8 mouse cellular contexts compared by ENCODE assay signal in genomic region chr8:10925582-10926517, GRCm38 (mm10).
A peak's percentile ranks its signal among the peaks of the same experiment; 100 is the strongest.
DNase-seq lines count a peak whose midpoint lies in the region; ATAC-seq and TF ChIP-seq lines count a peak whose summit lies in the region.

No protein-coding gene starts in this region.

- H3K27ac ChIP-seq in embryonic facial prominence, embryonic 15.5 days (replicated peaks): peak overlapping the region; percentile 89
- peak overlapping the region; percentile 88 for H3K27ac ChIP-seq in limb, embryonic 14.5 days (replicated peaks; ENCODE audit: low read depth, low read length)

- no peak overlapping the region for H3K4me3 ChIP-seq in C2C12 (ENCODE audit: insufficient read depth, poor library complexity, severe bottlenecking)
- H3K4me3 ChIP-seq in embryonic facial prominence, embryonic 15.5 days (replicated peaks): no peak overlapping the region
- H3K4me3 ChIP-seq in limb, embryonic 14.5 days (replicated peaks; ENCODE audit: low read length): no peak overlapping the region
- H3K4me3 ChIP-seq in lung, adult 2 months (replicated peaks; ENCODE audit: extremely low read depth, low read depth, low read length): no peak overlapping the region

- TF ChIP-seq POLR2A in limb, embryonic 14.5 days (IDR thresholded peaks at IDR 0.05; ENCODE audit: borderline replicate concordance, extremely low read depth, insufficient read depth, insufficient read length): no peak
- TF ChIP-seq POLR2A in lung, adult 2 months (IDR thresholded peaks at IDR 0.05; ENCODE audit: borderline replicate concordance, extremely low read depth, low read depth, low read length): no peak

- peak overlapping the region; percentile 38; the same call in 1 of the 2 replicates for H3K4me2 ChIP-seq in embryonic facial prominence, embryonic 15.5 days (replicated peaks)
- peak overlapping the region; percentile 29 for H3K4me2 ChIP-seq in limb, embryonic 14.5 days (replicated peaks; ENCODE audit: low read depth, low read length, severe bottlenecking)

- H3K4me1 ChIP-seq in embryonic facial prominence, embryonic 15.5 days: peaks cover 65% of the 10 kb centered on the region
- H3K4me1 ChIP-seq in limb, embryonic 14.5 days (ENCODE audit: control insufficient read depth, insufficient read depth, low read length): peaks cover 72% of the 10 kb centered on the region
- peaks cover 7% of the 10 kb centered on the region; the same call in 1 of the 2 replicates for H3K4me1 ChIP-seq in lung, adult 2 months (ENCODE audit: control insufficient read depth, insufficient read depth, low read length)

- H3K9ac ChIP-seq in embryonic facial prominence, embryonic 15.5 days: no peak overlapping the region
- peak overlapping the region; percentile 40; the same call in 1 of the 2 replicates for H3K9ac ChIP-seq in limb, embryonic 14.5 days (ENCODE audit: low read depth, low read length, severe bottlenecking)

- no peaks in the 10 kb centered on the region for H3K9me3 ChIP-seq in embryonic facial prominence, embryonic 15.5 days (replicated peaks)
- H3K9me3 ChIP-seq in limb, embryonic 14.5 days (ENCODE audit: control insufficient read depth, low read length): no peaks in the 10 kb centered on the region

- DNase-seq in 3134 (ENCODE audit: extremely low read depth, insufficient read length, low spot score): peak; percentile 44
- peak; percentile 46 for DNase-seq in limb, embryonic 14.5 days (ENCODE audit: low spot score)
- DNase-seq in thymus, adult 18-20 months: peak; percentile 38 to 62
- DNase-seq in spleen, postnatal 4 days (ENCODE audit: low spot score in 2 of 2): no peak
- DNase-seq in lung, adult 2 months: no peak
- DNase-seq in cerebellum, adult 8-10 months: no peak

- TF ChIP-seq CTCF in C2C12 (IDR thresholded peaks at IDR 0.05; ENCODE audit: control insufficient read depth, insufficient read depth, insufficient read length): no peak
- no peak for TF ChIP-seq CTCF in lung, adult 2 months (IDR thresholded peaks at IDR 0.05; ENCODE audit: insufficient read depth, low read length)

- no peaks in the 10 kb centered on the region for H3K27me3 ChIP-seq in C2C12 (ENCODE audit: control insufficient read depth, insufficient read depth, insufficient read length)
- H3K27me3 ChIP-seq in embryonic facial prominence, embryonic 15.5 days: no peaks in the 10 kb centered on the region
- no peaks in the 10 kb centered on the region for H3K27me3 ChIP-seq in limb, embryonic 14.5 days (ENCODE audit: control insufficient read depth, insufficient read depth, low read length)

- H3K79me3 ChIP-seq in C2C12 (ENCODE audit: low read depth): no peaks in the 10 kb centered on the region

- H3ac ChIP-seq in C2C12 (ENCODE audit: control insufficient read depth, insufficient read length, low read depth): no peak overlapping the region

- ATAC-seq in embryonic facial prominence, embryonic 15.5 days (ENCODE audit: insufficient number of reproducible peaks, low FRiP score, low TSS enrichment, low read depth): 0 out of 2 replicates have a peak, but pooled peaks have one; percentile 17
- ATAC-seq in limb, embryonic 14.5 days (ENCODE audit: low FRiP score, low read depth): 0 out of 2 replicates have a peak, but pooled peaks have one; percentile 13

- no peaks in the 10 kb centered on the region for H3K79me2 ChIP-seq in C2C12 (ENCODE audit: control insufficient read depth, insufficient read depth)

- WGBS in embryonic facial prominence, embryonic 15.5 days: 8% methylated on average over 18 of the region's 18 CpGs
- WGBS in limb, embryonic 14.5 days: 4% methylated on average over 18 of the region's 18 CpGs
- 45% methylated on average over 18 of the region's 18 CpGs for WGBS in lung, adult 2 months

- no peaks in the 10 kb centered on the region for H3K36me3 ChIP-seq in C2C12 (ENCODE audit: control insufficient read depth, insufficient read depth)
- H3K36me3 ChIP-seq in embryonic facial prominence, embryonic 15.5 days: no peaks in the 10 kb centered on the region
- H3K36me3 ChIP-seq in limb, embryonic 14.5 days (ENCODE audit: control insufficient read depth, insufficient read depth, low read length): no peaks in the 10 kb centered on the region

TF ChIP-seq in C2C12, 6 proteins besides CTCF, POLR2A, EP300 and RAD21:
- no peak for TF ChIP-seq MYOG (IDR thresholded peaks at IDR 0.05; ENCODE audit: control insufficient read depth, extremely low read depth, insufficient read length)
- no peak for TF ChIP-seq CEBPB (IDR thresholded peaks at IDR 0.05; ENCODE audit: low read depth)
- TF ChIP-seq MYOD1 (IDR thresholded peaks at IDR 0.05; ENCODE audit: control insufficient read depth, insufficient read length, low read depth): peak; percentile 78

Comparison
In these comparisons a context has a peak if more than half of its experiments do, and no peak if none do; other contexts are left out.
1. DNase-seq: peak in 3134 (single experiment), limb, embryonic 14.5 days (single experiment) and thymus, adult 18-20 months (2 of 2); none in spleen, postnatal 4 days (0 of 2), lung, adult 2 months (single experiment) and cerebellum, adult 8-10 months (single experiment).